Mouse (Mus musculus) stomach, postnatal 0 days (tissue): ENCODE data around the gene Rbks. TPM values are rescaled to one million over a fixed set of nuclear protein-coding genes. Genes with fewer than 3 reads are reported as not detected.

ENCODE experiments used
- ATAC-seq: fragments of 200-750 bp; cut with Nextera tagmentation; 2 replicates; pipeline ENCODE4 v1.8.0; 2017; ENCODE audit not compliant: low FRiP score, low TSS enrichment
- DNase-seq: peaks from one replicate; pipeline ENCODE4 v3.0.0-alpha.2; 2016; ENCODE audit warnings: low spot score
- H3K27ac ChIP-seq: fragments of 300-500 bp; sonication (generic); replicated peaks from 2 replicates; pipeline ENCODE4 v1.5.1; 2014; ENCODE audit warnings: mild to moderate bottlenecking, control low read depth
- H3K27me3 ChIP-seq: fragments of 300-500 bp; sonication (generic); 2 replicates; pipeline ENCODE4 v1.6.1; 2014; ENCODE audit warnings: low read length; ENCODE audit not compliant: control insufficient read depth, insufficient read depth
- H3K36me3 ChIP-seq: fragments of 300-500 bp; sonication (generic); 2 replicates; pipeline ENCODE4 v1.6.1; 2014; ENCODE audit warnings: low read length, mixed read lengths; ENCODE audit not compliant: control insufficient read depth, insufficient read depth
- H3K4me1 ChIP-seq: fragments of 300-500 bp; sonication (generic); replicated peaks from 2 replicates; pipeline ENCODE4 v1.6.1; 2014; ENCODE audit warnings: antibody characterized with exemption; ENCODE audit not compliant: control insufficient read depth, insufficient read depth
- H3K4me2 ChIP-seq: fragments of 300-500 bp; sonication (generic); replicated peaks from 2 replicates; pipeline ENCODE4 v1.6.1; 2014; ENCODE audit warnings: low read depth, mild to moderate bottlenecking, control low read depth, moderate library complexity
- H3K4me3 ChIP-seq: fragments of 300-500 bp; sonication (generic); 2 replicates; pipeline ENCODE4 v1.5.1; 2014; ENCODE audit warnings: low read depth, low read length, control low read depth
- H3K9ac ChIP-seq: fragments of 300-500 bp; sonication (generic); 2 replicates; pipeline ENCODE4 v1.6.1; 2014; ENCODE audit warnings: mild to moderate bottlenecking, low read length, control low read depth, mixed read lengths
- H3K9me3 ChIP-seq: fragments of 300-500 bp; sonication (generic); 2 replicates; pipeline ENCODE4 v1.6.1; 2016; ENCODE audit warnings: low read length; ENCODE audit not compliant: control insufficient read depth
- CTCF ChIP-seq: IDR thresholded peaks from 2 replicates; pipeline ENCODE4 v1.5.1; 2016; ENCODE audit warnings: antibody characterized with exemption, low read depth, mild to moderate bottlenecking, moderate library complexity
- EP300 ChIP-seq: optimal IDR thresholded peaks from 2 replicates; pipeline ENCODE3; 2016; ENCODE audit warnings: antibody characterized with exemption
- WGBS: fragments of 180-500 bp; shearing (Covaris S2); extraction: QIAGEN DNeasy Blood & Tissue Kit; methylation state at CpG from one replicate; pipeline ENCODE4 v1.1.7; 2014; 5-methylcytosine and 5-hydroxymethylcytosine counted together
- polyA plus RNA-seq: library from polyadenylated mRNA; unstranded; fragments of >200 nt; fragmentation: Nextera tagmentation; extraction: Ambion mirVana; gene quantifications from 2 replicates; pipeline ENCODE4 v1.2.1, GENCODE M21; 2015

Rbks gene
- polyA plus RNA-seq, 1 experiment from 2014 or later, result 5.7 TPM

GRCm38 (mm10) chr5:31724519-31724918, 27.1 kb upstream of the Rbks start:
- Histone ChIP-seq H3K4me1 (no peaks in the 10 kb centered on the region), H3K9ac (no peak overlapping the region), H3K27ac (no peak overlapping the region), H3K9me3 (no peaks in the 10 kb centered on the region), H3K27me3 (no peaks in the 10 kb centered on the region), H3K4me3 (no peak overlapping the region), H3K36me3 (no peaks in the 10 kb centered on the region), H3K4me2 (no peak overlapping the region)
- no peak for TF ChIP-seq CTCF
- ATAC-seq (no peak), DNase-seq (no peak)
- WGBS, result 68% methylated on average over 6 of the region's 6 CpGs

DNA sequence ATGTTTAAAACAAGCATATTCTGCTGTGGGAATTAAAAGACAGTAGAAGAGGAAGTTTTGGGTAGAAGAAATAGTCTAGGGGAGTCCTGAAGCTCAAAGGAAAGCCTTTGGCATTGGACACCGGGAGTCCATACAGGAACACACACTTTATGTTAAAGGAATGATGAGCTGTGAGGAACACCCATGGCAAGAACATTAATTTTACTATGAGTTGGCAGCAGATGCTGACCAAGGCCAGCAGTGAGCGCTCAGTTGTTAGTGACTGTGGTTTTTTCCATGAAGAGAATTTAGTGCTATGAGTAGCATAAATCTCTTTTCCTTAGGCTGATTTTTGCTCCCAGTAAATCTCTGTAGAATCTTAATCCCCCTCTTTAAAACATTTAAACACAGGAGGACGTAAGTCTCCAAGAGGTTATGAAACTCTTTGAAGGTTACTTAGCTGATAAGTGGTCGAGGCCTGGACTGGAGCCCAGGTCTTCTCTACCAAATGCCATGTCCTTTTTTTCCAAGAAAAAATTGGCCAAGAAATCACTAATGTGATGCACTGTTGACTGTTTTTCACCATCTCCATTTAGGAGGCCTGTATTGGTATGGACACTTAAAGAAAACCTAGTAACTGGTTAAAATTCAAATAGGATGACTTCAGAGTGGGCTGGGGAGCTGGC, 18.2 kb upstream of the Rbks start:
- no peak overlapping the region for H3K4me2 ChIP-seq

DNA sequence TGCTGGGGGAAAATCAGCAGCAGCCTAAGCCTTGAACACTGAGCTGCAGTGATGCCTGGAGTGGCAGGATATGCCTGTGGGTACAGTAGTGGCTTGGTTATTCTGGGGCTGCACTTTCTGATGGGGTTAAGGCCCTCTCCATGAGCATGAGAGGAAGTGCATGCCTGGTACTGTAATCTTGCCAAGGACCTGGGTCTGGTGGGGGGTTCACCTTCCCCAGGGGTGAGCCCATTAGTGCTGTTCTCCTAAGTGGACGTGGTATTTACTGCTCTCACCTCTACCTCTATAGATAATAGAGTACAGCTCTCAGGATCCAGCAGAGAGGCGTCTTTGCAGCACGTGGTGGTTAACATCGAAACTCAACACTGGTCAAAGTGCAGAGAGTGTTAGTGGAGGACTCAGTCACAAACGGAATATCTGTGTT, 16.4 kb upstream of the Rbks start:
- no peak overlapping the region for H3K4me2 ChIP-seq
- peak; percentile 51 for DNase-seq
- TF ChIP-seq CTCF, result no peak
- TF ChIP-seq EP300, result no peak
- no peak overlapping the region for H3K9ac ChIP-seq
- H3K4me3 ChIP-seq, result no peak overlapping the region
- 51% methylated on average over 5 of the region's 5 CpGs for WGBS
- no peaks in the 10 kb centered on the region for H3K27me3 ChIP-seq
- ATAC-seq, result peak; percentile 67
- peaks cover 5% of the 10 kb centered on the region; the same call in 1 of the 2 replicates for H3K4me1 ChIP-seq
- H3K9me3 ChIP-seq, result no peaks in the 10 kb centered on the region
- H3K36me3 ChIP-seq, result no peaks in the 10 kb centered on the region
- H3K27ac ChIP-seq, result peak overlapping the region; percentile 94

More for the DNA sequence above, 18.2 kb upstream of the Rbks start:
- no peak for ATAC-seq
- H3K4me1 ChIP-seq, result peaks cover 5% of the 10 kb centered on the region; the same call in 1 of the 2 replicates
- 35% methylated on average over 4 of the region's 4 CpGs for WGBS
- no peaks in the 10 kb centered on the region for H3K9me3 ChIP-seq
- H3K36me3 ChIP-seq, result no peaks in the 10 kb centered on the region
- H3K9ac ChIP-seq, result no peak overlapping the region
- DNase-seq, result no peak
- peak overlapping the region; percentile 41; the same call in 1 of the 2 replicates for H3K27ac ChIP-seq
- H3K27me3 ChIP-seq, result no peaks in the 10 kb centered on the region
- H3K4me3 ChIP-seq, result no peak overlapping the region
- no peak for TF ChIP-seq CTCF
- TF ChIP-seq EP300, result no peak

DNA sequence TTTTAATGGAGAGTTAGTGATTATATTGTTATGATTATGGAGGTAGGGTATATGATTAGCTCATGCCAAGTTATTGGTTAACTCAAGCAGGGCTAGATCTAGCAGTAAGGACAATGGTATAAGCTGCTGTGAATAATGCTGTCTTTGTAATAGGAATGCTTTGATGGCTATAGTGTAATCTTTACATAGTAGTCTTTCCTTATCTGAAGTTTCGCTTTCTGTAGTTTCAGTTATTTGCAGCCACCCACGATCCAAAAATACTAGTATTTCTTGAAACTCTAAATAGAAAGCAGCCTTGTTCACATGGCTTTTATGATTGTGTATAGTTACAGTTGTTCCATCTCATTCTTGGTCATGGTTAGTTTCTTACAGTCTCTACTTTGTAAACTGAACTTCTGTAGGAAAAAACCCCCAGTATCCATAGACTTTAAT, 15.9 kb upstream of the Rbks start:
- Histone ChIP-seq H3K4me1 (peaks cover 5% of the 10 kb centered on the region; the same call in 1 of the 2 replicates), H3K27me3 (no peaks in the 10 kb centered on the region), H3K36me3 (no peaks in the 10 kb centered on the region), H3K4me2 (no peak overlapping the region), H3K9me3 (no peaks in the 10 kb centered on the region), H3K9ac (no peak overlapping the region), H3K27ac (peak overlapping the region; percentile 94), H3K4me3 (no peak overlapping the region)
- DNase-seq, result no peak
- no peak for TF ChIP-seq CTCF
- no peak for TF ChIP-seq EP300
- peak; percentile 91 for ATAC-seq
- WGBS, result 56% methylated on average over 2 of the region's 2 CpGs

GRCm38 (mm10) chr5:31709389-31709788, 12.0 kb upstream of the Rbks start:
- Histone ChIP-seq H3K4me3 (no peak overlapping the region), H3K36me3 (no peaks in the 10 kb centered on the region), H3K9ac (no peak overlapping the region), H3K27ac (no peak overlapping the region), H3K9me3 (no peaks in the 10 kb centered on the region), H3K27me3 (no peaks in the 10 kb centered on the region), H3K4me2 (no peak overlapping the region), H3K4me1 (0 out of 2 replicates have a peak, but pooled peaks cover 2% of the 10 kb centered on the region)
- 85% methylated on average over 1 of the region's 1 CpGs for WGBS
- TF ChIP-seq CTCF (peak; percentile 53; the same call in 1 of the 2 replicates), EP300 (no peak)
- ATAC-seq (no peak), DNase-seq (no peak)

DNA sequence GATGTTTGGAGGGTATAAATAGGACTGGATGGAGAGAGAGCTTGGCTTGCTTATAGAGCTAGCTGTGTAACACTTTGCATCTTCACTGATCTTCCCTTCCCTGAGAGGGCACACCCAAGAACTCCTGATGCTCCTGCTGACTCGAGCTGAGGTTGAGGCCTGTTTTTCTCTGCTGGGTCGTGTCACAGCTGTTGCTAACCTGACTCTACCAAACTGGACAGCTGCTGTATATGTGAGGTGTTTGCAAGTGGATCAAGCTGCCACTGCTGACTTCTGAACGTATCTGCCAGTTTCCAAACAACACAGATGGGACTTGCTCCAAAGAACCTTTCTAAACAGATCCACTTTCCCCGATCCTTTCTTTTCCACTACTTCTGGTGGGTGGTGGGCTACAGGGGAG, 9.4 kb upstream of the Rbks start:
- Histone ChIP-seq H3K27me3 (no peaks in the 10 kb centered on the region), H3K27ac (no peak overlapping the region), H3K36me3 (0 out of 2 replicates have a peak, but pooled peaks cover 4% of the 10 kb centered on the region), H3K4me3 (no peak overlapping the region), H3K9ac (no peak overlapping the region), H3K4me2 (no peak overlapping the region), H3K9me3 (no peaks in the 10 kb centered on the region), H3K4me1 (no peaks in the 10 kb centered on the region)
- 75% methylated on average over 4 of the region's 4 CpGs for WGBS
- DNase-seq (no peak), ATAC-seq (no peak)
- TF ChIP-seq EP300 (no peak), CTCF (no peak)
